Mouse (Mus musculus) splenic B cell, adult 2 months (primary cell): Measurements from ENCODE around the gene Ube2b.

ENCODE experiments used
- DNase-seq: peaks from one replicate; pipeline ENCODE4 v3.0.0-alpha.2; 2011; ENCODE audit warnings: low read depth, low spot score
- H3K27me3 ChIP-seq: 2 replicates; pipeline ENCODE4 v1.6.1; 2012; ENCODE audit warnings: mild to moderate bottlenecking, low read length, moderate library complexity, mixed read lengths; ENCODE audit not compliant: control insufficient read depth, poor library complexity, insufficient read depth, severe bottlenecking
- H3K36me3 ChIP-seq: 2 replicates; pipeline ENCODE4 v1.6.1; 2012; ENCODE audit warnings: mild to moderate bottlenecking, low read length, moderate library complexity, mixed read lengths; ENCODE audit not compliant: control insufficient read depth, poor library complexity, insufficient read depth, severe bottlenecking

Gene Ube2b

DNA sequence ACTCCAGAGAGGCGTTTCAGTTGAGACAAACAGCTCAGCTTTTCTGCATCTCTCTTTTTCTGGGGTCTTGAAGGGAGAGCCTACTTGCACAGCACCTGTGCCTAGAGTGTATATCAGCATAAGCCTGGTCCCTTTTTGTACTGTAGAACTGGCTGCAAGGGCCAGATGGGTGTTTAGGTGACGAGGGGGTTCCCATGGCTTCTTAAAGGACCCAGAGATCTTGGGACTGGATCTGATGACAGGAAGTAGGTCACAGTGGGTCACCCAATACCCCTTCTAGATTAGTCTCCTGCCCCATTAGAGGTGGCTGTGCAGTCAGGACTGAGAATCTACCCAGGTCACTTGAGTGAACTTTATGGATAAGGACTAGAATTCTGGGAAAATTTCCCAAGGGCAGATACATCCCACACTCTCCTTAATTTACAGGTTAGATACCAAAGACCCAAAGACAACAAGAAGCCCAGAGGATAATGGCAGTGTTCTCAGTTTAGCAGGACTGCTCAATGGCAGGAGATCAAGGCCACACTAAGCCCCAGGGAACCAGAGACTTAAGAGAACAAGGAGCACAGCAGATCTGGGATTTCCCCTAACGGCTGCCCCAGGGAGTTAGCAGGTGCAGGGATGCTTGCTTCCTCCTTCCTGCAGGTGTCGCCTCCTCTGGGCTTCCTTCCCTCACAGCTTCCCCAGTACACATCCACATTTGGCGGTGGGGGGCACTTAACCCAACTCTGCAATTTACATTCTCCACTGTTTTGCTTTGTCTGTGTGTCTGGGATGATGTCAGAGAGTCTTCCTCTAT is 64.7 kb downstream of the Ube2b start:
- Histone ChIP-seq H3K36me3 (no peaks in the 10 kb centered on the region), H3K27me3 (no peaks in the 10 kb centered on the region)
- peak; percentile 89 for DNase-seq
